Mouse (Mus musculus) kidney, embryonic 14.5 days (tissue): ENCODE data around the gene D630039A03Rik. TPM values are rescaled to one million over a fixed set of nuclear protein-coding genes. Genes with fewer than 3 reads are reported as not detected.

Source experiments
- ATAC-seq: fragments of 200-750 bp; cut with Nextera tagmentation; 2 replicates; pipeline ENCODE4 v1.8.0; 2017; ENCODE audit warnings: moderate number of reproducible peaks, mild to moderate bottlenecking, moderate TSS enrichment, moderate library complexity; ENCODE audit not compliant: low FRiP score, low TSS enrichment
- H3K27ac ChIP-seq: fragments of 300-500 bp; sonication (generic); 2 replicates; pipeline ENCODE4 v1.5.1; 2014; ENCODE audit warnings: low read depth, mild to moderate bottlenecking, low read length, moderate library complexity, mixed read lengths
- H3K27me3 ChIP-seq: fragments of 300-500 bp; sonication (generic); 2 replicates; pipeline ENCODE4 v1.6.1; 2014; ENCODE audit warnings: mild to moderate bottlenecking, low read length; ENCODE audit not compliant: control insufficient read depth, insufficient read depth
- H3K36me3 ChIP-seq: fragments of 300-500 bp; sonication (generic); 2 replicates; pipeline ENCODE4 v1.6.1; 2014; ENCODE audit warnings: low read length, mixed read lengths; ENCODE audit not compliant: control insufficient read depth, insufficient read depth
- H3K4me1 ChIP-seq: fragments of 300-500 bp; sonication (generic); 2 replicates; pipeline ENCODE4 v1.6.1; 2014; ENCODE audit warnings: low read length, mixed read lengths; ENCODE audit not compliant: control insufficient read depth, insufficient read depth
- H3K4me2 ChIP-seq: fragments of 300-500 bp; sonication (generic); replicated peaks from 2 replicates; pipeline ENCODE4 v1.6.1; 2014; ENCODE audit warnings: low read depth, mild to moderate bottlenecking, low read length
- H3K4me3 ChIP-seq: fragments of 300-500 bp; sonication (generic); 2 replicates; pipeline ENCODE4 v1.5.1; 2014; ENCODE audit warnings: mild to moderate bottlenecking, low read length
- H3K9ac ChIP-seq: fragments of 300-500 bp; sonication (generic); 2 replicates; pipeline ENCODE4 v1.6.1; 2014; ENCODE audit warnings: low read depth, mild to moderate bottlenecking, low read length, moderate library complexity
- H3K9me3 ChIP-seq: fragments of 300-500 bp; sonication (generic); 2 replicates; pipeline ENCODE4 v1.6.1; 2016; ENCODE audit warnings: low read length; ENCODE audit not compliant: control insufficient read depth
- WGBS: fragments of 180-500 bp; shearing (Covaris S2); extraction: QIAGEN DNeasy Blood & Tissue Kit; methylation state at CpG from one replicate; pipeline ENCODE4 v1.1.7; 2014; 5-methylcytosine and 5-hydroxymethylcytosine counted together
- polyA plus RNA-seq: library from polyadenylated mRNA; unstranded; fragments of >200 nt; fragmentation: Nextera tagmentation; extraction: Ambion mirVana; gene quantifications from 2 replicates; pipeline ENCODE4 v1.2.1, GENCODE M21; 2014

Gene D630039A03Rik
- polyA plus RNA-seq, 1 experiment from 2014 or later = 1.0 TPM

DNA sequence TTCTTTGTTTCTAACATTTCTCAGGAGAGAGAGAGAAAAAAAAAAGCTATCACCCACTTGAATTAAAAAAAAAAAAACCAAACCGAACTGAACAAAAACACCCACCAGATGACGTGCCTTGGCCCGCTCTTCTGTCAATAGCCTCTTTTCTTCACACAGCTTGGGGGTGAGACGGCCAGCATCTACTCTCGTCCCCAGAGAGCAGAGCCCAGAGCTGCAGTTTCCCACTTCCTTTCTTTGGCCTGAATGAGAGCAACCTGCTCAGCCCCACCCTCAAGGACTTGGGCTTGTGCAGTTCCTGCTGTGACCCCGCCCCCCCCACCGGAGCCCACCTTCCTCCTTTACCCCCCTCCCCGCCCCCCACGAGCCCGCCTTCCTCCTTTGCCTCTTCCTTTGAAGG is 48.6 kb downstream of the D630039A03Rik start:
- Histone ChIP-seq H3K9ac (no peak overlapping the region), H3K9me3 (no peaks in the 10 kb centered on the region), H3K4me1 (peaks cover 10% of the 10 kb centered on the region), H3K36me3 (no peaks in the 10 kb centered on the region), H3K4me2 (no peak overlapping the region), H3K27ac (no peak overlapping the region), H3K27me3 (no peaks in the 10 kb centered on the region), H3K4me3 (no peak overlapping the region)
- ATAC-seq = no peak; the same call in 1 of the 2 replicates
- 54% methylated on average over 10 of the region's 10 CpGs for WGBS

DNA sequence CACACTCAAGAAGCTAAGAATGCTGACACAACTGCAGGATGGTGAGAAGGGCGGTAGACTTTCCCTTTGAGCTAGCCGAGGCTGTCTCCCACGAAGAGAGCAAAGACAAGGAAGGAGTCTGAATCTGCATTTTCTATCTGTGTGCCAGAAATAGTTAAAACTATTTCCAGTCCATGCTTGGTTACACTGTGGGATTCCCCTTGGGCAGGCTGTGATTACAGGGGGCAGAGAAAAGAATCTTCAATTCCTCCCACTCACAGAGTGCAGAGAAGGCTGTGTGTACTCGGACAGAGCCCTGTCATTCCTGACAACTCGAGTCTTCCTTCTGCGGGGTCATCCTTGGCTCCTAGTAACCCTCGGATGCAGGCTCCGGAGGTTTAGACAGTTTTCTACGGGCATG is 49.1 kb downstream of the D630039A03Rik start:
- H3K4me3 ChIP-seq = no peak overlapping the region
- peaks cover 15% of the 10 kb centered on the region for H3K4me1 ChIP-seq
- ATAC-seq = no peak
- no peak overlapping the region for H3K27ac ChIP-seq
- H3K9ac ChIP-seq = no peak overlapping the region
- H3K9me3 ChIP-seq = no peaks in the 10 kb centered on the region
- H3K27me3 ChIP-seq = no peaks in the 10 kb centered on the region
- WGBS = 55% methylated on average over 9 of the region's 9 CpGs
- H3K4me2 ChIP-seq = no peak overlapping the region
- no peaks in the 10 kb centered on the region for H3K36me3 ChIP-seq

DNA sequence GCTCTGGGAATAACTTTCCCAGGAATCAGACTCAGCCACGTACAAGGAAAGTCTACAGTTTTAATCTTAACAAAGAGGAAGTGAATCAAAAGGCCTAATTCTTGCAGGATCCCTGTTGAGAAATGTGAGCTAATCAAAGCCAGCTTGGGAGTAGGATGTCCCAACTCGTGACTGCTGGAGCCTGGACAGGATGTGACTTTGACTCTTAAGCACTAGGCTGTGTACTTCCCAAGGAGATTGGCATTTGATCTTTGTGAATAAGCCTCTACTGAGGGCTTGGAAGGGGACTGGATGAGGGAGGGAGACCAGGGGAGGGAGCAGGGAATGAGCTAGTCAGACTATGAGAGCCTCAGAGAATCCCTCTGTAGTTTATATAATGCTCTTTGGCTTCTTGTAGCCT is 50.0 kb downstream of the D630039A03Rik start:
- no peak overlapping the region for H3K4me3 ChIP-seq
- H3K4me2 ChIP-seq = no peak overlapping the region
- no peak overlapping the region for H3K27ac ChIP-seq
- ATAC-seq = no peak
- H3K27me3 ChIP-seq = no peaks in the 10 kb centered on the region
- no peaks in the 10 kb centered on the region; the same call in 1 of the 2 replicates for H3K36me3 ChIP-seq
- WGBS = 24% methylated on average over 2 of the region's 2 CpGs
- H3K9ac ChIP-seq = no peak overlapping the region
- H3K4me1 ChIP-seq = peaks cover 18% of the 10 kb centered on the region
- no peaks in the 10 kb centered on the region for H3K9me3 ChIP-seq

DNA sequence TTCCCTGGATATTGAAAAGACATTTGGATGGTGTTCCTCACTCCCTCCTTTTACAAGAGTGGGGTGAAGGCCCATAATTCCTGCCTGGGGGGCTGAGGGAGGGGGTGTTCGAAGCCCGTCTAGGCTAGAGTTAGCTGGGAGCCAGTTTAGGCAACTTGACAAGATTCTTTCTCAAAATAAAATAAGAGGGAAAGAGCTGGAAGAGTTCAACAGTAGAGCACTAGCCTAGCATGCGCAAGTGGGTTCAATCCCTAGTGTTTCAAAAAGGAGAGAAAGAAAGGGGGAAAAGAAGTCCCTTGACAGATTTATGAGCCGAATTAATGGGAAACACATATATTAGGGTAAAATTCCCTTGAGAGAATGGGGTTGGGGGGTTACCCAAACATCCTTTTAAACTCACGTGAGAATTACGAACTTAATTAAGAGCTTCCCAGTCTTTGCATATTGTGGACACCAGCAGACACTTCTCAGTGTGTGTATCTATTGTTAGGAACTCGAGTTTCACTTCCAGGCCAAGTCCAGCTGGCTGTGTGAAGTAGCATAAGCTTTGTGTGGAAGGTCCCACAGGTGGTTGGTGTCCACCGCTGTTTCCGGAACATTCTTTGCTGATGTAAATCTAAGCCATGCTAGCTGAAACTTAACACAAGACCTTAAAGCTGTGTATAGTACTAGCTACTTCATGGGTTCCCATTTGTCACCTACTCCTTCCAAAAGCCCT is 53.7 kb downstream of the D630039A03Rik start:
- peak; percentile 74 for ATAC-seq
- H3K9ac ChIP-seq = no peak overlapping the region
- no peak overlapping the region for H3K4me2 ChIP-seq
- H3K9me3 ChIP-seq = no peaks in the 10 kb centered on the region
- H3K36me3 ChIP-seq = peaks cover 4% of the 10 kb centered on the region; the same call in 1 of the 2 replicates
- WGBS = 32% methylated on average over 9 of the region's 9 CpGs
- no peaks in the 10 kb centered on the region for H3K27me3 ChIP-seq
- H3K4me1 ChIP-seq = peaks cover 18% of the 10 kb centered on the region
- peak overlapping the region; percentile 52; the same call in 1 of the 2 replicates for H3K27ac ChIP-seq
- no peak overlapping the region for H3K4me3 ChIP-seq

DNA sequence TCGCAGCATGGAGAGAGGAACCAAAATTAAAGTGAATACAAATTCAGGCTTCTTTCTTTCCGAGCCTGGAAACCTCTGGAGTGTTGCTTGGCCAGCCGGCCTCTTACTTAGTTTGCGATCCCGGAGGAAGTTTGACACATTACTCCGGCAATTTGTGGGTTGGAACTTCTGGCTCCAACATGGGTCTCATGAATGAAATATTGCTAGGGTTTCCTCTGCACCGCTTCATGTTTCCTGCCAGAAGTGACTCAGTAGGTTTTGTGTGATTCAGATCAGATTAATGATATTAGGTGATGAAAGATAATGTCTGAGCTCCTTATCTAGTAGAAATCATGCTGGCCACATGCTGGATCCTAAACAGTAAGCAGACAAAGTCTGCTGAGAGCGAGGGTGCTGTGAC is 54.2 kb downstream of the D630039A03Rik start:
- Histone ChIP-seq H3K4me1 (peaks cover 18% of the 10 kb centered on the region), H3K4me3 (no peak overlapping the region), H3K36me3 (peaks cover 10% of the 10 kb centered on the region; the same call in 1 of the 2 replicates), H3K4me2 (no peak overlapping the region), H3K9me3 (0 out of 2 replicates have a peak, but pooled peaks cover 2% of the 10 kb centered on the region), H3K9ac (no peak overlapping the region), H3K27me3 (no peaks in the 10 kb centered on the region), H3K27ac (peak overlapping the region; percentile 52; the same call in 1 of the 2 replicates)
- 26% methylated on average over 8 of the region's 8 CpGs for WGBS
- ATAC-seq = peak; percentile 54

DNA sequence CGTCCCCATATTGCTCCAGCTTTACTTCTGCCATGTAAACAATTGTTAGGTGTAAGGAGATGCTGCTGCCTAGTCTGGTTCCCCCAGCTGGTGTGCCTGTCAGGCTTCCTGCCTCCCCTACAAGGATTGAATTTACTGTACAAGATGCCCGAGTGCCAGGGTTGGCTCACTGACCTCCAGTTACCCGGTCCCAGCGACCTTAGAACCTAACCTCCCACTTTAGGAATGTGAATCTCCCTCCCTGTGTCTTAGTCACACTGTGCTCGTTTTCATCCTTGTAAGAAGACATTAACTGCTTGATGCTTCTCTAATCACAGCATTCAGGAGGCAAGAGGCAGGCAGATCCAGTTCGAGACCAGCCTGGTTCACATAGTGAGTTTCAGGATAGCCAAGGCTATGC is 54.9 kb downstream of the D630039A03Rik start:
- Histone ChIP-seq H3K4me2 (no peak overlapping the region), H3K27me3 (no peaks in the 10 kb centered on the region), H3K4me1 (peaks cover 13% of the 10 kb centered on the region), H3K27ac (no peak overlapping the region), H3K4me3 (no peak overlapping the region), H3K9ac (no peak overlapping the region), H3K36me3 (peaks cover 17% of the 10 kb centered on the region), H3K9me3 (0 out of 2 replicates have a peak, but pooled peaks cover 2% of the 10 kb centered on the region)
- peak; percentile 44; the same call in 1 of the 2 replicates for ATAC-seq
- whole genome bisulfite sequencing = 33% methylated on average over 6 of the region's 6 CpGs

DNA sequence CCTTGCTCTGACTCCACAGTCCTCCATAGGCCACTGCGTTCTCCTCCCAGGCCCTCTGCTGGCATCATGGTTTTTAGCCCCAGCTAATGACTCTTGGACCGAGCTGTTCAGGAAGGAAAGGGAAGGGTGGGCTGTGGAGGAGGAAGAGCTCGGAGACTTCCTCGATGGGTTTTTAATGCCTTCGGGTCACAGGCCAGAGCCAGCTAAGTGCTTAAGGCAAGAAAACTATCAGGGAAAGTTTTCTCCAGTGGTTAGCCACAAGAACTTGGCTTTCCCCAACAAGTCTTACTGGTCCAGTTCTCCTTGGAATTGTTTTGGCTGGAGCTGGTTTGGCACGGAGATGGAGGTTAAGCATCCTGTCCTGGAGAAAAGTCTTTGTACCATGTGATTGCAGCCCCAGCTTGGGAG is 55.9 kb downstream of the D630039A03Rik start:
- ATAC-seq = no peak
- no peak overlapping the region for H3K4me2 ChIP-seq
- peaks cover 27% of the 10 kb centered on the region for H3K36me3 ChIP-seq
- no peak overlapping the region for H3K4me3 ChIP-seq
- no peaks in the 10 kb centered on the region for H3K27me3 ChIP-seq
- WGBS = 62% methylated on average over 6 of the region's 6 CpGs
- peaks cover 11% of the 10 kb centered on the region for H3K4me1 ChIP-seq
- no peak overlapping the region for H3K27ac ChIP-seq
- 0 out of 2 replicates have a peak, but pooled peaks cover 2% of the 10 kb centered on the region for H3K9me3 ChIP-seq
- no peak overlapping the region for H3K9ac ChIP-seq

Other genes starting within 250 kb of the D630039A03Rik start
- gene Akap2, start 198.6 kb downstream of the D630039A03Rik start, polyA plus RNA-seq = 17.1 and 24.0 TPM in 2 replicates
- 493 and 617 TPM in 2 replicates for gene Txn1, start 40.1 kb upstream of the D630039A03Rik start, polyA plus RNA-seq
- not detected in 2 replicates for gene Txndc8, start 92.8 kb upstream of the D630039A03Rik start, polyA plus RNA-seq